Mouse (Mus musculus) thymus, postnatal 36 days (tissue): ENCODE measurements around the gene Sdr42e1.
A peak's percentile ranks its signal among the peaks of the same experiment; 100 is the strongest.

Source experiments
- DNase-seq, 2 experiments: peaks; one replicate each; pipeline ENCODE4 v3.0.0; 2022; ENCODE audit warnings: mixed read lengths in 2 of 2

Gene Sdr42e1

DNA sequence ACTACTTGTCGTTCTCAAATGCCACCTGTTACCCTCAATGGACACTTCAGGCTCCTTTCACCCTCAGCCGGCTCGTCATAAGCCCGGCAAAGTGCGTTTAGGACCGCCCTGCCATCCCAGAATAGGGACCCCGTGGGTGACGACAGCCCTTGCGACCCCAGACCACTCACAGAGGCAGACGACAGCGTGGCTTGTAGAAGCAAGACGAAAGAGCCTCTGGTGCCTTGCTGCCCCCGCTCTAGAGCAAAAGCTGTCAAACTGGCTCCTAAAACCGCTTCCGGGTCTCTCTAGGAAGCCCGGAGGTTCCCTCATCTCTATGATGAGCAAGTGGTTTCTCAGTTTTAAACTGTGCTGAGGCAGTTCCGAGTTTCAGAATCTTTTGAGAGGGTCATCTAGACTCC lies at the start of gene Sdr42e1:
Sdr42e1 (minus strand) TSS at position 260 of the 401 bp plus-strand sequence.
- DNase-seq = peak; percentile 62 to 66

DNA sequence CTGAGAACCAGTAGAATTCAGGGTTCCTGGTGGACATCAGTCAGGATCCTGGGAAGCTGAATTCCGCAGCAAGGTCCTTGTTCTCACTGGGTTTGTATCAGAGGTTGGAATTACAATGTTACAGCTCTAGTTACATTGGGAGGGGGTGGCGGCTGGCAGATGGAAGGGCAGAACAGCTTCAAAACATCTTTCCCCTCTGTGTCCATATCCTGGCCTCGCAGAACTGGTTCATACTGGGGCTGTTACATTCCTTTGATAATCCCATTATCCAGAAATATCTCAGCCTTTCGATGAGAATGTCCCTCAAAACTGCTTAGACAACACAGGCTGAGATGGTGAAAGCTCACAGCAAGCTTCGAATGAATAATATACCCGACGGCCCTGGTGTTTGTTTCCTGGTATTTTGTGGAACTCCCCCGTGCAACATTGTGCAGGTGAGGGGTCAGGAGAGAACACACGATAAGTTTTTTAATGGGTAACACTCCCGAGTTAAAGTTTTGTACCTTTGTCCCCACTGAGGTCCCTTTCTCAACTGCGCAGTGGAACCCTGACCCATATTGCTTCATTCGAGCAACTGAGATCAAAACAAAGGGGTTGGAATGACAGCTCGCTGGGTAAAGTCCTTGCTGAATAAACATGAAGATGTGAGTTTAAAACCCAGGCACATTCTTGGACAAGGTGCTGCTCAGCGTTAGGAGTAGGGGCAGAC lies 44.8 kb upstream of the Sdr42e1 start:
- no peak for DNase-seq

DNA sequence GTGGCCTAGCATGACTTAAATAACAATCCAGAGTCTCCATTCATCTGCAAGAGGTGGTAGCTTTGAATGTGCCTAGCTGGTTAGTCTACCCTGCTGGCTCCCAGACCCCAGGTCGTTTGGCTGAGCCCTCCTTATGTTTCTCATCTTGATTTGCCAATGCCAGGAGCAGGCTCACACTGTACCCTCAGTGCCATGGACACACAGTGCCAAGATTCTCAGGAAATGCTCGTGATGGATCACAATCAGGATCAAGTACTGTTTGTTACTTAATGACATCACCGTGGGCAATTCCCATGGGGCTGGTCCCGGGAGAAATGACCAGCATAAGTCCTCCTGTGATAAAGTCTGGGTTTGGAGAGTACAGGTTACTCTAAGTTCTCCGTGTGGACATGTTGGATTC lies 42.4 kb upstream of the Sdr42e1 start:
- DNase-seq = no peak

DNA sequence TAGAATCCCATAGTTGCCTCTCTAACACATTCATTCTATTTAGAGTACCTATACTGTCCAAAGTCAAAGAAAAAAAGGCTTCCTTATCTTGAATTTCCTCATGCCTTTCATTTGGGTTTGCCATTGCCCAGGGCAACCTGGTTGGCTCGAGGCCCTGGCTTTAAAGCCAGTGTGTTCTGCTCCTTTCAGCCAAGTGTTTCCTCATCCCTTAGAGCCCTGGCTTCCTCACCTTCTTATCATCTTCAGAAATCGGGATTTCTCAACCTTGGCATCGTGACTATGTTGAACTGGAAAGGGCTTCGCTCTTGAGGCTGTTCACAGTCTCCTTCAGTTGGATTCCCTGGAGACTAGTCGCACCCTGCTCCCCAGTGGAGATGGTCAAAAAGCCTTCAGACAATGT lies 41.1 kb upstream of the Sdr42e1 start:
- DNase-seq = no peak

DNA sequence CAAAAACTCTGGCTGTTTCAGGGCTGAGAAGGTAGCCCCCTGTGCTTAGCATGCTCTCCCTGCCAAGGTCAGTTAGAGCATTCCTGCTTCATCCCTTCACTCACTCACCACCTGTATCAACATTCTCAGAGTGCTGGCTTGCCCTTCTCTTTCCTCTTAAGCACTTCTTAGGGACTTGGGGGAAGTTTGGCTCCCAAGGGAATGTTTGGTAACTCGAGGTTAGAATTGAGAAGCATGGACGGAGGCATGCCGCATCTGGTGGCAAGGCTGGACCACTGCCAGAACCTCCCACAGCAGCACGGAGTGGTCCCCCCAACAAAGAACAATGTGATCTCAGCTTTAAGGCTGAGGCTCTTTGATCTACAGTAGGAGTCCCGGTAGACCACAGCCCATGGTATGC lies 38.7 kb upstream of the Sdr42e1 start:
- no peak for DNase-seq

DNA sequence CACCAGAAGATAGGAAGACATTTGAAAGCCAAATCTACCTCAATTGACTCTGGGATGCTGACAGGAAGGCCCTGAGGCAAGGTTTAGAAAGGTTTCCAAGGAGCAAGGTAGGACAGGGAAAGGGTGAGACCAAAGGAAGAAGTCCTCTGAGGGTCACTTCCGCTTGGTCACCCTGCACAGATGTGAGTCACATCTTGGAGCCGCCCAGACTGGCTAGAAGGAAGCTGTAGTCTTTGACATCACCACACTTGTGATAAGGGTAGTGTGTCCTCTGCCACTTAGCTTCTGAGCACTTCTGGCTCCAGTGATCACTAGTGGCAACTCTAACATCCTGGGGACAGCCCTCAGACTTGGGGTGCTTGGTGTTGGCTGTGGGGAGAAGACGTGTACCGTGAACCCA lies 32.7 kb upstream of the Sdr42e1 start:
- no peak for DNase-seq

DNA sequence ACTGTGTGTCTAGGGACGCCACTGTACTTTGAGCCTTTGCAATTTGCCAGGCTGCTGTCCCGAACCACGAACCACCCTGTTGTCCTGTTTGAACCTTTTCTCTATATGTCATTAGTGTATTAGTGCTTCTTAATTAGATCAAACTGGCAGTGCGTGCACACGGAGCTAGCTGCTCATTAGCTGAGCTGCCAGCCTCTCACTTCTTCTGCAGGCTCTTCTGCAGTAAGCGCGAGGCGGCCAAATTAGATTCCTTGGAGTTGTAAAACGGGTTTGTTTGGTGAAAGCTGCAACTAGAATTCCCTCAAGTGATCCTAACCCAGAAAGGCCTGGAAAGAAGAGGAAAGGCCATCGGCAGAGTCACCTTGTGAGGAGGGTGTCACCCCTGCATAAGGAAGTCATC lies 29.2 kb upstream of the Sdr42e1 start:
- DNase-seq = no peak

DNA sequence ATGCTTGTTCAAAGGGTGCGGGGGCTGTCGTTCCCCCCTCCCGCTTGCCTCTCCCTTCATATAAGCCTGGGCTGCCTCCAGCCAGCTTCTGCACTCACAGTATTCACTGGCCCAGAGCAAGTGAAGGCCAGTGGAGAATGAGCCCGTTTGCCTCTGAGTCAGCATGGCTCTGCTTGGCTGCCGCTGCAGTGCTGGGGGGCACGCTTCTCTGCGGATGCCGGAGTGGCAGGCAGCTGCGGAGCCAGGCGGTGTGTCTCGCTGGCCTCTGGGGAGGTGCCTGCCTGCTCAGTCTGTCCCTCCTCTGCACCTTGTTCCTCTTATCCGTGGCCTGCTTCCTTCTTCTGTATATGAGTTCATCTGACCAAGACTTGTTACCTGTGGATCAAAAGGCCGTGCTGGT lies 28.4 kb upstream of the Sdr42e1 start, which contains the start of gene Hsd17b2:
Hsd17b2 (plus strand) TSS at position 46 of the 400 bp plus-strand sequence.
- DNase-seq = no peak

DNA sequence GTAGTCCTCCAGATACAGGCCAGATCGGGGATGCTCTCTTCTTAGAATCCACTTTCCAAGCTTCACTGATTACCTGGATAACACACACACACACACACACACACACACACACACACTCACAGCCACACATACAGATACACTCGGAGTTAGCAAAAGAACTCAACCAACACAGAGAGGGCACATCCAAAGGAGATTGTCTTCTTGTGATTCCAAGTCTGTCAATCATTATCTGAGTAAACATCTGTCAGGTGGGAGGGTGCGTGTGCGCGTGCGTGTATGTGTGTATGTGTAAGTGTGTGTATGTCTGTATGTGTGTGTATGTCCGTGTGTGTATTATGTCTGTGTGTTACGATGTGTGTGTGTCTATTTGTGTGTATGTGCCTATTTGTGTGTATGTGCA lies 27.8 kb upstream of the Sdr42e1 start:
- no peak for DNase-seq

DNA sequence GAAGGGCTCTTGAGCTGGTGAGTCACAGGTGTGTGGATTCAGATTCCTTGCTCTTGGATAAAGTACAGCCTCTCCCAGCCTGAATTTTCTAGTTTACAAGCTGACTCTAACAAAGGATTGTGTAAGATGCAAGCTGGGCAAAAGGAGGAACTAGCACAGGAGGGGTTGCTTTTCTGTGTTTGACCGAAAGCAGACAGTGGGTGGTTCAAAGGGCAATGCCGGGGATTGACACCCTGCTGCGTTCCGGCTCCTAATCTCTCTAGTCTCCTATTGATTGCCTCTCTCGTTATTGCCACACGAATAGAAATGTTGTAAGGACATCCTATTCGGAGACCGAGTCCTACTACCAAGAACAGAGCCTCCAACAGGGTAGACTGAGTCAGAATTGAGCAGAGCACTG lies 27.2 kb upstream of the Sdr42e1 start:
- DNase-seq = no peak

DNA sequence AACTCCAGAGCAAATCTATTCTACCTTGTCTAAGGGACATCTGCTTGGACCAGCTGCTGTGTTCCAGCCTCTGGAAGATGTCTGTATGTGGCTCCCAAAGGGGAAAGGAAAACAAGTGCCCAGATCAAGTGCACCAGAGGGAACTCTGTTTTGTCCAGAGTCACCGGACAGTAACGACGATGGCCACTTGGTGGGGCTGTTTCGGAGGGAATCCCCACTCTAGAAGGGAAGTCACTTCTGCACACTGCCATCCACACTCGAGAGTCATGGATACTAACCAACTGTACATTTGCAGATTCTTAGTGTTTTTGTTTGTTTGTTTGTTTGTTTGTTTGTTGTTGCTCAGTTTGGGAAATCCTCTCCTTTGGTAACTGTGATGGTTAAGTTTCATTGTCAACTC lies 23.8 kb upstream of the Sdr42e1 start:
- no peak for DNase-seq

DNA sequence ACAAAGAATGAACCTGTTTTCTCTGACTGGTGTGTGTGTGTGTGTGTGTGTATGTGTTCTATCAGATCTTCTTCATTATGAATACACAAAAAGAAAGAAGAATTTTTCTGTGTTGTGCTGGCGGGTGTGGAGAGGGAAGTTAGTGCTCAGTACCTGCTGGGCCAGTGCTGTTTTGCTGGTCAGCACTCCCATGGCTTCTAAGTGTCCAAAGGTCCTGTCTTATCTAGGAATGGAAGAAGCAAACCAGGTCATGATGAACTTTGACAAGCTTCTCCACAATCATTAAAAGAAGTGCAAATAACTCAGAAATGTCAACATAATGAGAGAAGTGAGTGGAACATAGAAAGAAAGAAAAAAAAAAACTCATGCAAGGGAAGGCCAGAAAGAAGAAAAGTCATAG lies 22.1 kb upstream of the Sdr42e1 start:
- no peak for DNase-seq

DNA sequence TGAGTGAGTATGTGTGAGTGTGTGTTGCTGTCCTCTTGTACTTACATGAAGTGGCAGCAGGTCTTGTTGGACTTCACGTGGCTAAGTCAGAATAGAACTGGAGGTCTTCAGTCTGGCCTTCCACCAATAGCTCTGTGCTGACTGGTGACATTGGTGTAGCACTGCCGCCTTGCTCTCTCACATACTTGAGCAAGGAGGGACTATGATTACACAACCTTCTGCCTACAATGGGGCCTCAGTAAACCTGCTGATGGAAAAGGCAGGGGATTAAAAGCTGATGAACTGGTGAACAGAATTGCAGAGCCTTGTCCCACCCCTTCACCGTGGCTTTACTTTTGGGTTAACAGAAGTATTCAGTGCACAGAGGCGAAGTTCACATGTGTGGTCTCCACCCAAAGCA lies 18.6 kb upstream of the Sdr42e1 start:
- no peak for DNase-seq

DNA sequence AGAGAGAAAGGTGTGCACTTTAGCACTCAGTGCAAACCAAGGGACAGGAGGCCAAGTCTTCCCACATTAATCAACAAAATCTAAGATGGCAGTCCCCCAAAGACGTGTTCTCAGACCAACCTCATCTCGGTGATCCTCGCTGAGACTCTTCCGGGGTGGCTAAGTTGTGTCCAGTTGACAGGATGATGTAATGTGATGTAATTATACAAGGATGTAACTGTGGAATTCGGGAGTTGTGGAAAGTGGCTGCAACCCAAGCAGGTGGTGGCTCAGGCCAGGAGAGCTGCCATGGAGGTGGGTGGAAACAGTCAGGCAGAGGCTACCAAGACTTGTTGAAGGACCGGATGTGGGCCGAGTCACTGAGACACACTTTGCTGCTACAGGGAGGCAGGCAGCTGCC lies 14.4 kb upstream of the Sdr42e1 start:
- no peak for DNase-seq

DNA sequence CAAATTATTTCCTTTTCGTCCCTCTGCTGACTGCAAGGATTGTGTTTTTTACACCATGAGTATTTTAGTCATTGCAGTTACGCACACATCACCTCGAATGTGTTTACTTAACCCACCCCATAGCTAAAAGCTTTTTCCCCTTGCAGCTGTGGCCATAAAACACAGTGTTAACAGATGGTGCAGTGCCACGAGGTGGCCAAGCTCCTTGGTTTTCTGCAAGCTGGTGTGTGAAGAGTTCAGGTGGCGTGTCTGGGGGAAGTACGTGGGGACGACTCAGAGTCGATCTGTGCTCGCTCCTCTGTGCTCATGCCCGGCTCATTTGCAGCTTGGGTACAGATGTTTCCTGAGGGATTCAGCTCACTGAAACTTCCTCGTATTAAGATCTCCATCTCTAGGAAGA lies 11.0 kb upstream of the Sdr42e1 start:
- no peak for DNase-seq

DNA sequence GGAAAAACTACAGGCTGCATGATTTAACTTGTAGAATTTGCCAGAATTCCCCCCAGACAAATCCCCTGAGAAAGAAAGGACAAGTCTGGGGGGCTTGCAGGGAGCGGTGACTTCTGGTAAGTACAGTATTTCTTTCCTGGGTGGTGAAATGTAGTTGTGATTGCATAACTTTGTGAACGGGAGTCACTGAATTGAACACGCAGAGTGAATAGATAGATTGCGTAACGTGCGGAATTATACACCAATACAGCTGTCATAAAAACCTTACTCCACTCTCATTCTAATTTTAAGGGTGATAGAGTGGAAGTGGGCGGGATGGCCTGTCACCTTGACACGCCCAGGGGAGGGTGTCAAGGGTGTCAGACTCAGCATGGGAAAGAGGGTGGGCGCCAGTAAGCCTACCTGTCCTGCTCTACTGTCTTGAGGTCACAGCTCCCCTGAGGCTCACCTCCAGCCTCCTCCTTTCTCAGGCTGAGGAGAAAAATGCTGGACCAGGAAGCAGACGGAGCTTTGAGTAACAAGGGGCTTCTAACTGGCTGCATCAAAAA lies 10.5 kb upstream of the Sdr42e1 start:
- no peak for DNase-seq

DNA sequence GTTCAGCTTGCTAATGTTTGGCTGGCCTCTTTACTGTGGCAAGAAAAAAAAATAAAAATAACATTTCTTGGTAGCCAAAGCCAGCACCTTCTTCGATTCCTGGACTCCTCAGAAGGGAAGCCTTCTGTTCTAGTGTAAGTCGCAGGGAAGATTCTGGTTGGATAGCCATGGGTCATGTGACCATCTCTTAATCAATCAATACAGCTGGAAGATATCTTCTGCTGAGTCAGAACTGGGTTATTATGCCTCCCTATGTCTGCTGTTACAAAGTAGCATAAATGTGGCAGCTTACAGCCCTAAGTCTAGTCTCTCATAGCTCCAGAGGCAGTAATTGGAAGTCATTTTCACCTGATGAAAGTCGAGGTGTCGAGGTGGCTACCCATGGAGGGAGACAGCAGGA lies 5.2 kb upstream of the Sdr42e1 start:
- no peak for DNase-seq

DNA sequence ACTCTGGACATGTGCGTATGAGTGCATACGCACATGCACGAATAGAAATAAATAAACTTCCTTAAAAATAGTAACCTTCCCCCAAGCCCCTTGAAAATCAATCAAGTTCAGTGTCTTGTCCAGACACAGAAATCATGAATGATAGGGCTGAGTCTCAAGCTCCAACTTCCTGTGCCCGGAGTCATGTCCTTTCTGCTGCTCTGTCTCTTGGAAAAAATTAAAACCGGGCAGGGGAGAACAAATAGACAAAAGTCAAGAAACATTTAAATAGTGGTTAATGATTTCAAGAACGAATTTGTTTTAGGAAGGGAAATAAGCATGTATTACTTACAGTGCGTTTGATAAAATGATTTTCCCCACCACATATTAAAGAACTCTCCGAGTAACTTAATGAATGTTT lies 3.5 kb upstream of the Sdr42e1 start:
- no peak for DNase-seq

DNA sequence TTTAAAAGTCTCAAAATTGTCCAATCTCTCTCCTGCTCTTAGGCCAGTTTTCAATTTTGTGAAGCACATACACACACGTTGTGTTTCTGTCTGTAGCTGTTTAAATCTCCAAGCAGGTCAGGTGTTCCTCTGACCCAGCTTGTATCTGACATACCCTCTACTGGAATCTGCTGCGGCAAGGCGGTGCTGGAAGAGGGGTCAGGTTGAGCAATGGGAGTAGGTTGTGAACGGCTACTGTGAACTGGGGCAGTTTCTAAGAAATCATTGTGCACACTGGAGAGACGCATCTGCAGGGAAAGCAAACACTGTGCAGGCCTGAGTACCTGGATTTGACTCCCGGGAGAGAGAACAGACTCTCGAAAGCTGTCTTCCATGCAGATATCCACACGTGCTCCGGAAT lies 3.0 kb upstream of the Sdr42e1 start:
- no peak for DNase-seq

DNA sequence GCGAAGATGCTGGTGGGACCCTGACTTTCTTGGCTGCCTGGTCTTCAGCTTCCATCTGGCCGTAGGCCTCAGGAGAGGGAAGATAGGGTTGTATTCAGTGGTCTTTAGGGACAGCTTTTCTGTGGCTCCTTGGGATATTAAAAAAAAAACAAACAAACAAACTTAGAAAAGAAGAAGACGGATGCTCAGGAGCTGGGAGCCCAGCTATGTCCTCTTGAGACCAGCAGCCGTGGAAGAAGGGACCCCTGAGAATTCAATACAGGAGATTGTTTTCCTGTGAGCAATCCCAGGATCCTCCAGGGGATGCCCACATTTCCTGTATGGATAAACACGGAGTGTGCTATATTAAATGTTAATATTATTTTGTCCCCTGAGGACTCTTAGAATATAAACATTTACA lies 1.7 kb upstream of the Sdr42e1 start:
- DNase-seq = no peak

DNA sequence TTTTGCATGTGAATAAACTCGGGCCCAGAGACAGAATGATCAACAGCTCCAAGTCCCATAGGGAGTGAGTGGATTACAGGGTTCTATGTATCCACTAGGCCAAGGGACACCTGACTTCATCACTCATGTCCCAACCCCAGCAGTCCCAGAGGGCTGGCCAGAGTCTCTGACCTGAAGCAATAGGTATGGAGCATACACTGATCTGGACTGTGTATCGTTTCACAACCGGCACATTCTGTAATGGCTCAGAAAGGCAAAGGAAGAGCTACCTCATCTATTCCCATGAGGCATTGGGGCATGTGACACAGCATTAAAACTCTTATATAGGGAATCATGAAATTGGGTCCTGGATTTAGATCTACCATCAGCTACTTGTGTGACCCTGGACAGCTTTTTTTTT lies 931 bp downstream of the Sdr42e1 start:
- DNase-seq = no peak

DNA sequence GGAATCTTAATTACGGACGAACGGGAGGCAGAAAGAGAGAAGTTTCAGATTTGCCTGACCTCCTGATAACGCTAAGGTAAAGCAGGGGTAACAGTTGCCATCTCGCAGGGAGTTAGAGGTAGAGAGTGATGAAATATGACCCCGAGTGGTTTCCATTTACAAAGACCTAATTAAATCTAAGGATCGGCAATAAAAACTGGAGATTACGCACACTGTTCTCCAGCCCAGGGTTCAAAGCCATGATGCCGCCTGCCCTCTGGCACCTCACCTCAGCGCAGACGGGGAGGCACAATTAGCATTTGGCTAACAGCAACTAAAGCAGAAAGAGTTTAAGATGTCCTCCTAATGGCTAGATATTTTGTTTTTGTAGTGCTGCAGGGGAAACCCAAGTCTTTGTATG lies 3.0 kb downstream of the Sdr42e1 start:
- no peak for DNase-seq

DNA sequence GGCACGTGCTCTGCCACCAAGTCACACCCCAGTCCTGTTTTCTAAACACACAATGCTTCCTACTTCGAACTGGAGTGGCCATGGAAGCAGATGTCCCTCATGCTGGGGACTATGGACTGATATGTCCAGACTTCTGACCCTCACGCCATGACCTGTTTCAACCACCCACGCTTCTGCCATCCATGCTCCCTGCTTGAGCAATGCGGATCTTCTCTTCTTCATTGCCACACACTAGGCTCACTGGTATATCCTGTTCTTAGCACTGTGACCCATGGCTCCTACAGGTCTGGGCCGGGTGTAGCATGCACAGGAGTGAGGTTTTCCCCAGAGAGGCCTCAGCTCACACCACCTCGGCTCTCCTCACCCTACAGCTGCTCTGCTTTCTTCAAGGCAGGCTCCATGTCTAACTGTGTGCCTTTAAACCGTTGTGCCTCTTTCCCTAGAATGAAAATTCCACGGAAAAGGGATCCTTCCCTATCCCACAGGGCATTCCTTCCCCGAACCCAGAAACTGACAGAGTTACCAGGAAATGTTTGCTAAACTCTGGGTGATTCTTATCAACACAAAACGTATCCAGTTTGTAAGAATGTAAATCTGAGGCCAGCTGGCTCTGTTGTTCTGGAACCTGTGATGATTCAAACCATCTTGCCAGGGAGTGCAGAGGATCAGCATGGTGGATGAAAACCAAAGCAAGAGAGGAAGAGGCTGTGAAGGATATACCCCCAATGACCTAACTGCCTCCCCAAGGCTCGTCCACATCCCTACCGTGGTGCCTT lies 6.0 kb downstream of the Sdr42e1 start:
- DNase-seq = no peak

DNA sequence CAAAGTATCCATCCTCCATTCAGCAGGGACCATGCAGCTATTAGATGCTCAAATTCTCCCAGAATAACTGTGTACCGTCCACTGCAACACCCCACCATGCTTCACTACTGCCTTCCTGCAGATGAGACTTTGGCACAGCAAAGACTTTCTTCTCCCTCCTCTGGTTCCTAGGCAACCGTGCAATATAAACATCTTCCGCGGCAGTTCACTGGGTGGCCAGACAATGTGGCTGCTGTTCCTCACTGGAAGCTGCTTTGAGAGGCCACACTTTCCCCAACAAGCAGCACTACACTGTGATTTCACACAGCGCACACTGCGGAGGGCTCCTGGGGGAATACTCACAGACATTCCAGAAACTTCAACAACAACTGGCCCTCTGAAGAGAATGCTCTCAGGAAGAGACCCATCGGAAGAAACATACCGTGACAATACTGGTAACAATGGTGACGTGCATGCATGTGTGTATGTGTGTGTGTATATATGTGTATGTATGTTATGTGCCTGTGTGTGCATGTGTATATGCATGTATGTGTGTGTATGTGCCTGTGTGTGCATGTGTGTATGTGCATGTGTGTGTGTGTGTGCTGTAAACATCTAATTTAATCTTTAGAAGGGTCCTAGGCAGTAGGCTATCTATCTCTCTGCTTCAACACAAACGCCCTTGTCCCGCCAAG lies 13.0 kb downstream of the Sdr42e1 start:
- DNase-seq = no peak
